In the genomic region with DNA sequence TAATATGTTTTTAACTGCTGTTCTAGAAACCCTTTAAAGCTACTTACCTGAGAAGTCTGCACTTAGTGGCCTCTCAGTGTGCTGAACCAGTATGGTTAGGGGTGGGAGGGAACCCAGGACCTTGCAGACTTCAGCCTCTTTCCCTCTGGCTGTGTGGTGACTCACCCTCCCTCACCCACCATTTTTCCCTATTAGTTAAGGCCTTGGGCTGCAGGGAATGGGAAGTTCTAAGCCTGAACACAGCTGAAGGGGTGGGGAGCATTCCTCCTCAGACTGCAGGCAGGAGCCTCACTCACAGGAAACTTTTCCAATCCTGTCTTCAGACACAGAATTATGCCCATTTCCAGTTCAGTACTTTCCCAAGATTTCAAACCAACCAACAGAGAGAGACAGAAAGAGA, we compare ENCODE assay signal across 9 mouse cellular contexts. TPM values are rescaled to one million over a fixed set of nuclear protein-coding genes. Genes with fewer than 3 reads are reported as not detected.
DNase-seq lines count a peak whose midpoint lies in the region; ATAC-seq and TF ChIP-seq lines count a peak whose summit lies in the region.
"Had no signal": no experiment of that assay in that cellular context is flagged by ENCODE, and none has a peak within 500 bp of the region (broad histone marks: within the 10 kb centered on the region; RNA-seq: fewer than 3 reads in every experiment).

No protein-coding gene starts in this region.

- no peak for ATAC-seq in hindbrain, embryonic 16.5 days
- no peak for ATAC-seq in liver, embryonic 11.5 days (replicated peaks; ENCODE audit: low FRiP score)
- ATAC-seq in hindbrain, embryonic 11.5 days (ENCODE audit: low FRiP score): no peak
- ATAC-seq: activated CD4-positive, CD25-positive, alpha-beta regulatory T cell, adult 4 months had no signal

- TF ChIP-seq CTCF in ES-Bruce4 (IDR thresholded peaks at IDR 0.05; ENCODE audit: low read depth, low read length): no peak

- no peak overlapping the region for H3K9ac ChIP-seq in hindbrain, embryonic 16.5 days (ENCODE audit: low read depth, low read length)
- H3K9ac ChIP-seq in ES-Bruce4 (ENCODE audit: low read depth, poor library complexity, severe bottlenecking): peak overlapping the region; percentile 15; the same call in 1 of the 2 replicates
- H3K9ac ChIP-seq in liver, embryonic 11.5 days (ENCODE audit: low read depth, low read length): peak overlapping the region; percentile 89
- no peak overlapping the region for H3K9ac ChIP-seq in hindbrain, embryonic 11.5 days (ENCODE audit: low read depth, low read length)

- peaks cover 33% of the 10 kb centered on the region for H3K4me1 ChIP-seq in hindbrain, embryonic 10.5 days (replicated peaks)
- peaks cover 12% of the 10 kb centered on the region for H3K4me1 ChIP-seq in hindbrain, embryonic 16.5 days (ENCODE audit: control insufficient read depth, insufficient read depth, low read depth, low read length)
- peaks cover 3% of the 10 kb centered on the region for H3K4me1 ChIP-seq in ES-Bruce4 (ENCODE audit: control insufficient read depth, insufficient read depth, low read length)
- peaks cover 48% of the 10 kb centered on the region for H3K4me1 ChIP-seq in liver, embryonic 11.5 days (replicated peaks; ENCODE audit: control insufficient read depth, insufficient read depth, low read length)
- H3K4me1 ChIP-seq in hindbrain, embryonic 11.5 days (replicated peaks; ENCODE audit: control insufficient read depth, insufficient read depth, low read length): peaks cover 11% of the 10 kb centered on the region; the same call in 1 of the 2 replicates

- no peak for DNase-seq in hindbrain, embryonic 10.5 days (ENCODE audit: low spot score)
- DNase-seq in c-Kit-negative CD71-positive TER-119-positive erythroid progenitor cells, embryonic 14.5 days (ENCODE audit: low read depth, low spot score): peak; percentile 43
- no peak for DNase-seq in liver, embryonic 11.5 days (ENCODE audit: low spot score)
- DNase-seq in right cerebral cortex, postnatal 4 days: no peak
- DNase-seq in hindbrain, embryonic 11.5 days (ENCODE audit: low spot score): no peak
- DNase-seq in neural tube, embryonic 10.5 days (ENCODE audit: extremely low spot score, low spot score): no peak

- no peaks in the 10 kb centered on the region for H3K27me3 ChIP-seq in hindbrain, embryonic 10.5 days (ENCODE audit: insufficient read depth, poor library complexity, severe bottlenecking)
- H3K27me3 ChIP-seq in hindbrain, embryonic 16.5 days (replicated peaks; ENCODE audit: control insufficient read depth, insufficient read depth, low read length): no peaks in the 10 kb centered on the region
- no peaks in the 10 kb centered on the region for H3K27me3 ChIP-seq in ES-Bruce4 (ENCODE audit: control insufficient read depth, insufficient read depth, low read length, poor library complexity, severe bottlenecking)
- H3K27me3 ChIP-seq in liver, embryonic 11.5 days (replicated peaks; ENCODE audit: control insufficient read depth, insufficient read depth, low read length): no peaks in the 10 kb centered on the region
- H3K27me3 ChIP-seq in hindbrain, embryonic 11.5 days (ENCODE audit: control insufficient read depth, insufficient read depth, low read length): no peaks in the 10 kb centered on the region

- no peak overlapping the region for H3K4me3 ChIP-seq in hindbrain, embryonic 10.5 days
- no peak overlapping the region for H3K4me3 ChIP-seq in hindbrain, embryonic 16.5 days (ENCODE audit: low read length)
- no peak overlapping the region for H3K4me3 ChIP-seq in ES-Bruce4 (ENCODE audit: low read depth, low read length)
- H3K4me3 ChIP-seq in liver, embryonic 11.5 days (ENCODE audit: low read depth, low read length): peak overlapping the region; percentile 71
- H3K4me3 ChIP-seq in hindbrain, embryonic 11.5 days (ENCODE audit: low read depth, low read length): no peak overlapping the region

- TF ChIP-seq EP300 in ES-Bruce4 (IDR thresholded peaks at IDR 0.05; ENCODE audit: insufficient read depth, low read depth, low read length): peak; percentile 56

- no peaks in the 10 kb centered on the region for H3K9me3 ChIP-seq in hindbrain, embryonic 10.5 days
- H3K9me3 ChIP-seq in hindbrain, embryonic 16.5 days (ENCODE audit: control insufficient read depth, low read length): no peaks in the 10 kb centered on the region
- H3K9me3 ChIP-seq in ES-Bruce4 (replicated peaks; ENCODE audit: control insufficient read depth, insufficient read depth, low read length, poor library complexity, severe bottlenecking): no peaks in the 10 kb centered on the region
- no peaks in the 10 kb centered on the region for H3K9me3 ChIP-seq in liver, embryonic 11.5 days (ENCODE audit: control insufficient read depth, low read length)
- no peaks in the 10 kb centered on the region for H3K9me3 ChIP-seq in hindbrain, embryonic 11.5 days (ENCODE audit: control insufficient read depth, low read length)

- peaks cover 19% of the 10 kb centered on the region for H3K36me3 ChIP-seq in hindbrain, embryonic 10.5 days
- H3K36me3 ChIP-seq in hindbrain, embryonic 16.5 days (ENCODE audit: control insufficient read depth, insufficient read depth, low read length): no peaks in the 10 kb centered on the region
- no peaks in the 10 kb centered on the region for H3K36me3 ChIP-seq in ES-Bruce4 (ENCODE audit: control insufficient read depth, insufficient read depth, low read length, poor library complexity, severe bottlenecking)
- peaks cover 4% of the 10 kb centered on the region; the same call in 1 of the 2 replicates for H3K36me3 ChIP-seq in liver, embryonic 11.5 days (ENCODE audit: control insufficient read depth, insufficient read depth, low read length)
- no peaks in the 10 kb centered on the region for H3K36me3 ChIP-seq in hindbrain, embryonic 11.5 days (ENCODE audit: control insufficient read depth, insufficient read depth, low read length)

- peak overlapping the region; percentile 12; the same call in 1 of the 2 replicates for H3K27ac ChIP-seq in hindbrain, embryonic 10.5 days
- H3K27ac ChIP-seq in hindbrain, embryonic 16.5 days (ENCODE audit: low read depth, low read length): no peak overlapping the region; the same call in 1 of the 2 replicates
- H3K27ac ChIP-seq in ES-Bruce4 (ENCODE audit: insufficient read depth, low read length): peak overlapping the region; percentile 80
- peak overlapping the region; percentile 98 for H3K27ac ChIP-seq in liver, embryonic 11.5 days (ENCODE audit: low read depth, low read length)
- no peak overlapping the region for H3K27ac ChIP-seq in hindbrain, embryonic 11.5 days (ENCODE audit: low read depth, low read length)

- TF ChIP-seq POLR2A in ES-Bruce4 (IDR thresholded peaks at IDR 0.05; ENCODE audit: insufficient read depth, low read length): no peak

- no peak overlapping the region for H3K4me2 ChIP-seq in hindbrain, embryonic 16.5 days (ENCODE audit: low read length)
- peak overlapping the region; percentile 74 for H3K4me2 ChIP-seq in liver, embryonic 11.5 days
- no peak overlapping the region for H3K4me2 ChIP-seq in hindbrain, embryonic 11.5 days (replicated peaks; ENCODE audit: low read depth, low read length)

RNA-seq across cellular contexts. Expression of a gene that starts 3.1 kb away (rescaled TPM):
- 816 and 892 TPM in 2 replicates for polyA plus RNA-seq in hindbrain, embryonic 10.5 days (2016; fragmentation: Nextera tagmentation; extraction: Ambion mirVana)
- polyA plus RNA-seq in hindbrain, embryonic 16.5 days (2015; fragmentation: Nextera tagmentation; extraction: Ambion mirVana): 451 and 453 TPM in 2 replicates
- polyA plus RNA-seq in ES-Bruce4 (2011; ENCODE audit: insufficient read depth, insufficient read length, low read depth, missing spikeins): 172 and 194 TPM in 2 replicates
- 2,990 and 3,052 TPM in 2 replicates for polyA plus RNA-seq in liver, embryonic 11.5 days (2014; fragmentation: Nextera tagmentation; extraction: Ambion mirVana)
- polyA plus RNA-seq in hindbrain, embryonic 11.5 days (2014; fragmentation: Nextera tagmentation; extraction: Ambion mirVana): 821 and 840 TPM in 2 replicates

RNA-seq across cellular contexts. Expression of a gene that starts 5.9 kb away (rescaled TPM):
- polyA plus RNA-seq in hindbrain, embryonic 10.5 days (2016; fragmentation: Nextera tagmentation; extraction: Ambion mirVana): 124 and 128 TPM in 2 replicates
- polyA plus RNA-seq in hindbrain, embryonic 16.5 days (2015; fragmentation: Nextera tagmentation; extraction: Ambion mirVana): 116 and 127 TPM in 2 replicates
- polyA plus RNA-seq in ES-Bruce4 (2011; ENCODE audit: insufficient read depth, insufficient read length, low read depth, missing spikeins): 69.5 and 69.9 TPM in 2 replicates
- 114 and 122 TPM in 2 replicates for polyA plus RNA-seq in liver, embryonic 11.5 days (2014; fragmentation: Nextera tagmentation; extraction: Ambion mirVana)
- polyA plus RNA-seq in hindbrain, embryonic 11.5 days (2014; fragmentation: Nextera tagmentation; extraction: Ambion mirVana): 131 and 143 TPM in 2 replicates

RNA-seq across cellular contexts. Expression of a gene that starts 35.8 kb away (rescaled TPM):
- 20.7 and 32.7 TPM in 2 replicates for polyA plus RNA-seq in hindbrain, embryonic 10.5 days (2016; fragmentation: Nextera tagmentation; extraction: Ambion mirVana)
- polyA plus RNA-seq in hindbrain, embryonic 16.5 days (2015; fragmentation: Nextera tagmentation; extraction: Ambion mirVana): 51.6 and 57.2 TPM in 2 replicates
- polyA plus RNA-seq in ES-Bruce4 (2011; ENCODE audit: insufficient read depth, insufficient read length, low read depth, missing spikeins): 4.0 and 7.0 TPM in 2 replicates
- 14.9 and 16.1 TPM in 2 replicates for polyA plus RNA-seq in liver, embryonic 11.5 days (2014; fragmentation: Nextera tagmentation; extraction: Ambion mirVana)
- polyA plus RNA-seq in hindbrain, embryonic 11.5 days (2014; fragmentation: Nextera tagmentation; extraction: Ambion mirVana): 31.0 and 35.0 TPM in 2 replicates

RNA-seq across cellular contexts. Expression of a gene that starts 35.9 kb away (rescaled TPM):
- 271 and 385 TPM in 2 replicates for polyA plus RNA-seq in hindbrain, embryonic 10.5 days (2016; fragmentation: Nextera tagmentation; extraction: Ambion mirVana)
- polyA plus RNA-seq in hindbrain, embryonic 16.5 days (2015; fragmentation: Nextera tagmentation; extraction: Ambion mirVana): 278 TPM in 2 replicates
- polyA plus RNA-seq in ES-Bruce4 (2011; ENCODE audit: insufficient read depth, insufficient read length, low read depth, missing spikeins): 429 and 434 TPM in 2 replicates
- polyA plus RNA-seq in liver, embryonic 11.5 days (2014; fragmentation: Nextera tagmentation; extraction: Ambion mirVana): 254 and 264 TPM in 2 replicates
- polyA plus RNA-seq in hindbrain, embryonic 11.5 days (2014; fragmentation: Nextera tagmentation; extraction: Ambion mirVana): 270 and 295 TPM in 2 replicates

RNA-seq across cellular contexts. Expression of a gene that starts 45.1 kb away (rescaled TPM):
- 31.4 and 34.7 TPM in 2 replicates for polyA plus RNA-seq in hindbrain, embryonic 10.5 days (2016; fragmentation: Nextera tagmentation; extraction: Ambion mirVana)
- 23.3 and 26.3 TPM in 2 replicates for polyA plus RNA-seq in hindbrain, embryonic 16.5 days (2015; fragmentation: Nextera tagmentation; extraction: Ambion mirVana)
- polyA plus RNA-seq in ES-Bruce4 (2011; ENCODE audit: insufficient read depth, insufficient read length, low read depth, missing spikeins): 69.2 and 69.3 TPM in 2 replicates
- 16.0 and 16.5 TPM in 2 replicates for polyA plus RNA-seq in liver, embryonic 11.5 days (2014; fragmentation: Nextera tagmentation; extraction: Ambion mirVana)
- 20.5 and 23.8 TPM in 2 replicates for polyA plus RNA-seq in hindbrain, embryonic 11.5 days (2014; fragmentation: Nextera tagmentation; extraction: Ambion mirVana)

Comparison
In these comparisons a context has a peak if more than half of its experiments do, and no peak if none do; other contexts are left out.
1. H3K27ac ChIP-seq: peak in hindbrain, embryonic 10.5 days (single experiment), ES-Bruce4 (single experiment) and liver, embryonic 11.5 days (single experiment); none in hindbrain, embryonic 16.5 days (single experiment) and hindbrain, embryonic 11.5 days (single experiment).
2. H3K9ac ChIP-seq: peak in ES-Bruce4 (single experiment) and liver, embryonic 11.5 days (single experiment); none in hindbrain, embryonic 16.5 days (single experiment) and hindbrain, embryonic 11.5 days (single experiment).